Mouse (Mus musculus): ENCODE measurements at regions not wholly inside any gene's neighbourhood (a gene's known extent, or its start where the extent isn't known, plus 50 kb on each side); places are given as distances from the start of the nearest gene placed in this dataset.

DNA sequence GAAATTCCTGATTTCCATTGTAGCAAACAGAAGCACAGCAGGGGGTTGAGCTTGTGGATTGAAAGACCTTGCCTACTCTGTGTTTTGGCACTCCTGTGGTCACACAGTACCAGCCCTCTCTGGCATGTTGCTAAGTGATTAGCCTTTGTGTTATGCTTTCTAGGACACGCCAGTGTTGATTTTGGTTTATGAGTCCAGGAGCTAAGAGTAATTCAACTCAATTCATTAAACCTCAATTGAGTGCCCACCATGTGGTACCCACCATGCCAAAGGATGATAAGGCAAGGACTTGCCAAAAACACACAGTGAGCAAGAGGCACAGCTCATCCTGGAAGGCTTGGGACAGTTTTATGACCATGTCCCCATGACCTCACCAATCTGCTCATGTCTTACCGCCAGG, 221.1 kb upstream of the Sox14 start:
- intact Hi-C loops (cut with DNase I) = no loop called here
- no peak for DNase-seq (ENCODE audit: low spot score in 2 of 2)

DNA sequence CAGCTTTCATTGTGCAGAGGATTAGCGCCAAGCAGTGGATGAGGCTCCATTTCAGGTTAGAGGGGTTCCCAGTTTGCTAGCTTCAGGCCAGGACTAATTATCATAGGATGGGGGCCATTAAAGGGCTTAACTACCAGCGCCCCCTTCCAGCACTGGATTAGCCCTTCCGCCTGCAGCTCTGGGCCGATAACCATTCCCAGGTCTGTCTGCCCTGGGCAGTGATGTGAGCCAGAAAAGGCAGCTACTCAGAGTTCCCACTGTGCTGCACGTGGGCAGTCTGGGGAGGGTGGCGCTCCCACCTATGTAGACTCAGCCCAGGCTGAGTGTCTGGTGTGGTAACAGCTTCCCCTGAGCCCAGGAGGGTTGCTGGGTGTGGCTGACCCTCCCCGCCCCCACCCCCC, 219.6 kb upstream of the Sox14 start:
- DNase-seq (ENCODE audit: low spot score in 2 of 2) = no peak
- intact Hi-C loops (cut with DNase I) = no loop called here

DNA sequence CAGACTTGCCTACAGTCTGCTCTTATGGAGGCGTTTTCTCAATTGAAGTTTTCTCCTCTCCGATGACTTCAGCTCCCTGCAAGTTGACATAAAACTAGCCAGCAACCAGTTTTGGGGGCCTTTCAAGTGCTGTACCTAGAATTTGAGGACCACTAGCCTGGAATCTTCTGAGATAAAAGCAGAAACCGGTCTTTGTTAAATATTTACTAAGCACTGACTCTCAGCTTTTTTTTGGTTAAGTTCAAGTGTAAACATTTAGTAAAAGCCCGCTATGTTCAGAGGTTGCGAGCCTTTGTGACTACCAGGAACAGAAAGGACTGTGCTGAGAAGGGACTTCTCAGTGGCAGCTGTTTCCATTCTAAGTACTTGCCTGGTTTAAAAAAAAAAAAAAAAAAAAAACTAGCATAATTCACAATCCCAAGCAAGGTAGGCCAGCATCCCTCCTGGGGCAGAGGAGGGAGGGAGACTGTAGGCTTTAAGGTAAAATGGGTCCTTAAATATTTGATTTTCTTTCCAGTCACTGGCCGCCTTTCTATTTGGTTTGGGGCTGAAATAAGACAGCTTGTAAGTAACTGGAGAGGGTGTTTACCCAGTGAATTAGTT, 219.1 kb upstream of the Sox14 start:
- no peak for DNase-seq (ENCODE audit: low spot score in 2 of 2)
- intact Hi-C loops (cut with DNase I) = no loop called here

DNA sequence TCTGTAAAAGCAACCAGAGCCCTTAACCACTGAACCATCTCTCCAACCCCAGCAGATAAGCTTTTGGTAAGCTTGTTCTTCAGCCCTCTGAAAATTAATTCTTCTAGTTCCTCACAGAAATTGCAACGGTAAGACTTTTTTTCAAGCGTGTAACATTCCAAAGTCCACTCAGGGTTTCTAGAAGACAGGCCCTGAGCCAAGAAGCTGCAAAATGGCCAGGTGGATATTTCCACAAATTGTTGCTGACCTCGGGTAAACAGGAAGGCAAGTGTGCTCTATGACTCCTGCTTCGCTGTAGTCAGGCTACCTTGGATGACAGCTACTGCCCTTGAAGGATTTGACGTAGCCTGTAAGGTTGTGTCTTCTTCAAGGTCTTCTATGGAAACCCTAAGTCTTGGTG, 195.2 kb upstream of the Sox14 start:
- intact Hi-C loops (cut with DNase I) = no loop called here
- DNase-seq (ENCODE audit: low spot score in 2 of 2) = no peak

DNA sequence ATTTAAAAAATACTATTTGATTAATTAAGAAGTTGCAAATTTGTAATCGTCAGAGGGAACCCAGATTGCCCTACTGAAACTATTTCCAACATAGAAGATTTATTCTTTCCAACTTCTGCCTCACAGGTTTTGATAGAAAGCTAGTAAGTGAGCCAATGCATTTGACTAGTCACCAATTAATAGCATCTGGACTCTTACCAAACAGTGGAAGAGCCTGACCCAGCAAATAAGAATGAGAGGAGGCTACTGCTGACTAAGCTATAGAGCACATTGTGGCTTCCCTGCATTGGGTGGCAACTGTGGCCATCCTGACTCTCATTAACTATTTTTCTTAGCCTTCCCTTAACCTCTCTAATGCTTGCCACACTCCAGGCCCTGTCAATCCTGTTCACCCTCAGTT, 182.6 kb upstream of the Sox14 start:
- no peak for DNase-seq (ENCODE audit: low spot score in 2 of 2)
- intact Hi-C loops (cut with DNase I) = no loop called here

DNA sequence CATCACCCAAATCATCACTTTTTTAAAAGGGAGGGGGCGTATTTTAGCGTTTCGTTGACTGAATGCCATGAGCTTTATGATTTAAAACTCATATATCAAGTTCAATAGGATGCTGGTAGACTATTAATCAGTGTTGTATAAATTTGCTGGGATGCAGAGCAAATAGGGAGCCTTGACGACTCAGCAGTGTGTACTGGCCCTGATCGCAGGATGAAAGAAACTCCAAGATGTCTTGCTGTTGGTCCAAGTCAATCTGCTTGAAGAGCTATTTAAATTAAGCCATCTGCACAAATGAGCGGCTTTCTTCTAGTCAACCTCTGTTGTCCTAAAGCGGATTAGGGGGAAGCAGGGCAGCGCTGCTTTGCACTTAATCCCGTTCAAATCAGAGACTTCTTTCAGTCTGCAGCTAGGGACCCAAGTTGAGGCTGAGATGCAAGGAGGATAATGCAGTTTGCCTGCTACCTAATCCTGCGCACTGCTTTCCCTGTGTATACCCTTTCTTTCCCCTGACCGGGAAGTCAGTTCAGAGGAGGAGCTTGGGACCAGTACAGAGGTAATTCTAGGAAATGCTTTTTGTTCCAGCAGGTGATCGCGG, 170.3 kb upstream of the Sox14 start:
- intact Hi-C loops (cut with DNase I) = no loop called here
- no peak for DNase-seq (ENCODE audit: low spot score in 2 of 2)

DNA sequence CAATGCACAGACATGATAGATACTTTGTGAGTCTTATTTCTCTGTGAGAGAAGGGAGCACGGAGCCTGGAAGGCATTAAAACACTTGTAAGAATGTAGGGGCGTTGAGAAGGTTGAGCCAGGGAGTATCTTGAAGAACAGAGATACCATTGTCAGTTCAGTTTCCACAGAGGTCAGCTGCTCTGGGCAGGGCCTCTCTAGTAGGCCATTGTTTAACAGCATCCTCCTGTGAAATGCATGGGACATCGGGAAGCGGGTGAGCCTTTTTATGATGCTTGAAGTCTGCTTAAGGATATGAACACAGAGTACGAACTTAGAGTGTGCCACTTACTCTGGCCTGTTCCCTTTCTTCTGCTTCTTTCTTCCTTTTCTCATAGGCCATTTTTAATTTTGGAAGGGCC, 169.7 kb upstream of the Sox14 start:
- no peak for DNase-seq (ENCODE audit: low spot score in 2 of 2)
- intact Hi-C loops (cut with DNase I) = no loop called here

DNA sequence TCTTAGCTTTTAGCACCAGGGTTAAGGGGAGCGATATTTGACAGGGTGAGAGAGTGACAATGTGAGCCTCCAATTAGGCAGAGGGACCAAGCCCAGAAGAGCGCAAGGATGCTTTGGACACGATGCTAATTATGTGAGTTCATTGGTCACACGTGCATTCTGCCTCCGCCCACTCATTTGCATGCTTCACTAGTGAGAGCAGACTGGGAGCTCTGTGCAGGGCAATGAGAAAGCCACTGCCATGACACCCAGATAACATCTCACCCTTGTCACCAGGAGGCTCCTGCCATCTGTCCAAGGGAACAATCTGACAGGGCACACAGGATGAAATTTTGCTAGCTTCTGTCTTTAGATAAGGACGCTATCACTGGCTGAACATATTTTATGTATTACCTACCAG, 165.8 kb upstream of the Sox14 start:
- DNase-seq (ENCODE audit: low spot score in 2 of 2) = no peak

DNA sequence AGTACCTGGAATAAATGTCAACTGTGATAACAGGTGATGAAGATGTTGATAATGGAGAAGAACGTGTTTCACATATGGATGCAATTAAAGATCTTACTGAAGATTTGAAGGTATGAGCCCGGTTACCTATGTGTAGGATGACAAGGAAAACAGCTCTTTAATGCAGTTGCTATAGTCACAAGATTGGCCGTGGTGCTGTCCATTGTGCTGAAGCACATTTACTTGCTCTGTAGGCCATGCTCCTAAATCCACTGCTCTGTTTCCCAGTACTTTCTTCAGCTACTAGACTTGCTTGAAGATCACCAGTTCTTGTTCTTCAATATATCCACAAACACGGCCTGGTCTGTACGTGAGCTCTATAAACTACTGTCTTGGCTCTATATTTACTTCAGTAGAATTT, 147.7 kb upstream of the Sox14 start:
- DNase-seq (ENCODE audit: low spot score in 2 of 2) = no peak
- intact Hi-C loops (cut with DNase I) = no loop called here

More for the DNA sequence above, 165.8 kb upstream of the Sox14 start:
- intact Hi-C loops (cut with DNase I) = no loop called here

DNA sequence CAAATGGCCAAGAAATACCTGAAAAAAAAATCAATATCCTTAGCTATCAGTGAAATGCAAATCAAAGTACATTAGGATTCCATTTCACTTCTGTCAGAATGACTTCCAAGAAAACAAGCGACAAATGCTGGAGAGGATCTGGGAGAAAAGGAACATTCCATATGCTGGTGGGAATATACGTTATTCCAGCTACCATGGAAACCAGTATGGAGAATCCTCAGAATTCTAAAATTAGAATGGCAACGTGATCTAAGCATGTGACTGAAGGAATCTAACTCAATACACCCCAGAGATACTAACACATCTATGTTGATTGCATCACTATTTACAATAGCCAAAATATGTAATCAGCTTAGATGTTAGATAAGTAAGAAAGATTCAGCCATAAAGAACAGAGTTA, 146.1 kb upstream of the Sox14 start:
- peak in 1 of 2 experiments; percentile 40 for DNase-seq (ENCODE audit: low spot score in 2 of 2)
- intact Hi-C loops (cut with DNase I) = no loop called here

DNA sequence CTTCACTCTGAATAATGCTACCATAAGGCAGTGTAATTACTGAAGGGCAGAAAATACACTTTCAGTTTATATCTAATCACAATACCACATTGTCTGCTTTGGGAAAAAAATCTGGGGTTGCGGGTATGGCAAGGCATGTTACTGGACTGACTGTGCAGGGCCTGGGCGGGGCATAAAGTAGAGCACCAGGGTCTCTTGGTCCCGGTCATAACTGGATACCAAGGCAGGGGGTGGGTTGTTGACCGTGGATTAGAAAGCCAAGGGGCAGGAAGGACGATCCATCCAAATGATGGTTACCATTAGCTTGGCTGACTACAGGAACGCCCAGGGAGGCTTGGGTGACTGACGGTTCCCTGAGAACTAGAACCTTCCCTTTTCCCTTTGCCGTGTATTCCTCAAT, 119.2 kb upstream of the Sox14 start:
- intact Hi-C loops (cut with DNase I) = no loop called here
- DNase-seq (ENCODE audit: low spot score in 2 of 2) = no peak

DNA sequence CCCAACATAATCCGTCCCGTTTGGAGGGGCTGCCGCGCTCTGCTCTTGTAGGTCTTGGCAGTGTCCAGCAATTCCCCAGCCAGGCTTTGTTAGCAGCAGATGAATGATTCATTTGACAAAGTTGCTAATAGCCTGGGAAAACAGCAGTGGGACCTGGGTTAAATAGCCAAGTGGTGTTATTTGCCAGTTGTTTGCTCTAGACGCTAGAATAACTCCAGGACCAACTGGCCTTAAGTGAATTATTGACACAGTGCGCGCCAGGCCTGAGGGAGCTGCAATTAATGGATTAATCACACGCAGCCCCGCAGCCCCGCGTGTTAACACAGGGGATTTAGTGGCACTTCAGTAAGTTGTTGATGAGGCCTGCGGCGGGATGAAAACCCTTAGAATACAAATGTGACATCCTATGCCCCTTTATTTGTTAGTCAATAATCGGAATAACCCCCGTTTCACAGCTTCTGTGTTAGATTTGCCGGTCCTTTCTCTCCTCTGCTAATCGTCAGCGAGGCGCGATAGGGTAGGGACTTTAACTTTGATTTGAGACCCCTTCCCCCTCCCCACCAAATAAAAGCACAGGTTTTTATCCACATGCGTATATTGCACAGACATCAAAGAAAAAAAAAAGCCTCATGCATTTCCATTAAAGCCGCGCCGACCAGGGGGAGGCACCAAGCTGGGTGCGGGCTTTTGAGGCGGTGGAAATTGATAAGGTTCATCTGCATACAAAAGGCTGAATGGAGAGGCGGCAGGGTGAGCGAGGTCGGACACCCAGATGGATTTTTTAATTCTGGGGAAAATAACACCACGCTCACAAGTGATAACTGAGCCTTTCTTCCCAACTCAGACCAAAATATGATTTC, 118.5 kb upstream of the Sox14 start:
- peak in 1 of 2 experiments; percentile 2 for DNase-seq (ENCODE audit: low spot score in 2 of 2)
- intact Hi-C loops (cut with DNase I) = no loop called here

DNA sequence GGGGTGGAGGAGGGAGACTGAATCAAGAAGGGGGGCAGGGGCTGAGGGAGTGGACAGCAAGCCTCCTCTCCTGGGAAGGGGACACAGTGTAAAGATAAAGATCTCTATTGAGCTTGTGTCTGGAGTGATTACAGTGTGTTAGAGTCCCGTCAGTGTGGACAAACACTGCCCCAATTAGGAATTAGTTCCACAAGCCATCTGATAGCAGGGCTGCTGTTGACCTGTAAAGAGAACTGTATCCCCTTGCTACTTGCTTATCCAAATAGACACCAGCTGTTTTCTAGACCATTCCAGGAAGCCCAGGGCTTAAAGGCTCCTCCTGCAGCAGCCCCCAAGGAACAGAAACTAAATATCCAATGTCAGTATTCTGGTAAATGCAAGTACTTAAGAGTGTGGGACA, 111.4 kb upstream of the Sox14 start:
- DNase-seq (ENCODE audit: low spot score in 2 of 2) = no peak
- intact Hi-C loops (cut with DNase I) = no loop called here

DNA sequence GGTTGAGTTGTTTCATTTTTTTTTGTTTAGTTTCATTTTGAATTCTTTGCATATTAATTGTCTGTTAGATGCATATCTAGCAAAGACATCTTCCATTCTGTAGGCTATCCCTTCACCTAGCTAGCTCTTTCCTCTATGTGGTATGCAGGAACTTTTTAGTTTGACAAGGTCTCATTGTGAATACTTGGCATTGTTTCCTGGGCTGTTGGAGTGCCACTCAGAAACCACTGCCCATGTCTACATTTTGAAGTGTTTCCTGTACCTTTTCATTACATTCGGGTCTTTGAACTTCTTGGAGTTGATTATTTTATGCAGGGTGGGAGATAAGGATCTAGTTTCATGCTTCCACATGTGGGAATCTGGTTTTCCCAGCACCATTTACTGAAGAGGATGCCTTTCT, 104.8 kb upstream of the Sox14 start:
- DNase-seq (ENCODE audit: low spot score in 2 of 2) = no peak
- intact Hi-C loops (cut with DNase I) = no loop called here

DNA sequence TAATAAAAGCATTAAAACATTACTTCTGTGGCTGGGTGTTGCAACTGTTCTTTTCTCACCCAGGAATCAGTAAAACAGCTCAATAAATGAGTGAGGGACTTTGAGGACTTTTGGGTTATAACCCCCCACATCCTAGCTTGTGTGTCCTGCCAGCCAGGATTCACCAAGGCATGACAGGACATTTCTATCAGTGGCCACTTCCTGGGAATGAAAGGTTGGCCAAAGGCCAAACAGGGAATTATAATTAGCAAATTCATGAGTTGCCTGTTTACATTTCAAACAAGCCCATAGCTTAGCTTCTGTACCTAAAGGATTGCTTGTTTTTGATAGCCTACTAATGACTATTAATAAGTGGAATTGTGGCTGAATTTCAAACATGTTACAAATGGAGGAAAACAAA, 85.6 kb upstream of the Sox14 start:
- intact Hi-C loops (cut with DNase I) = no loop called here
- no peak for DNase-seq (ENCODE audit: low spot score in 2 of 2)

DNA sequence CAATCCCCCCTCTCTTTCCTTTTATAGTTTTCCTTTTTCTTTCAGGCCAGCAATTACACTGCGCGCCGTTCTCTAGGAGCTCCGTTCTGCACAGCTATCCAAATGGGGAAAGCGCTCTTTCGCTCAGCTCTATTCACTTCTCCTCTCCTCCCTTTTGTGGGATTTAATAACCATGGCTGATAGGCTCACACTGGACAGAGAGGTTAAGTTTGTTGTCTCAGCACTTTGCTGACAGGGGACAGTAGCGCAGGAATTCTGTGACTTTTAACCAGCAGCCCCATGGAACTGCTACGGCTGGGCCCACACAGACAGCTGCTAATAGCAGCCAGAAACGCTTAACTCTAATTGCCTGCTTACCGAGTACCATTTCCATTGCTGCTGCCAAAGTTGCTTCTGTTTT, 78.8 kb upstream of the Sox14 start:
- intact Hi-C loops (cut with DNase I) = no loop called here
- no peak for DNase-seq (ENCODE audit: low spot score in 2 of 2)

DNA sequence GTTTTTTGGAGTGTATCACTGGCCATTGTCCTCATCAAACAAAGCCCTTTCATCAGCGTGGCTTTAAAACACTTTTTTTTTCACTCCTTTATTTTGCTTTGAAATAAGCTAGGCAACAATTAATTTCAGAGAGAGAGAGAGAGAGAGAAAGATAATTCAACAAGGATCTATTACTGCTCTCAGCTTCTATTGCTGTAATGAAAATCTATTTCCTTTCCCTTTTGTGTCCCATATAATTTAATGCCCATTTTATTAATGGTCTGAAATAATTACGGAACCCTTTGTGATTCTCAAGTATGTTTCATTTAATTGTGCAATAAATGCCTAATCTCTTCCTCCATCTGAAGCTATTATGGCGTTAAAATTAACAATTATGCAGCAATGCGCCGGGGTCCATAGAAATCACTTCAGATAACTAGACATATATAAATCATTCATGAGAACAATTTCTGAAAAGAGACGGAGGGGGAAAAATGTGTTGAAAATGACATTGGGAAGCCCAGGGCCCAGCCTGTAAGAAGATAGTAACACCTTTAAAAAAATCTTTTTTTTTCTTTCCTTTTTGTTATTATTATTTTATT, 78.2 kb upstream of the Sox14 start:
- intact Hi-C loops (cut with DNase I) = no loop called here
- DNase-seq (ENCODE audit: low spot score in 2 of 2) = no peak
